Mouse (Mus musculus): Measurements from ENCODE around the gene Fbxl16.

DNA sequence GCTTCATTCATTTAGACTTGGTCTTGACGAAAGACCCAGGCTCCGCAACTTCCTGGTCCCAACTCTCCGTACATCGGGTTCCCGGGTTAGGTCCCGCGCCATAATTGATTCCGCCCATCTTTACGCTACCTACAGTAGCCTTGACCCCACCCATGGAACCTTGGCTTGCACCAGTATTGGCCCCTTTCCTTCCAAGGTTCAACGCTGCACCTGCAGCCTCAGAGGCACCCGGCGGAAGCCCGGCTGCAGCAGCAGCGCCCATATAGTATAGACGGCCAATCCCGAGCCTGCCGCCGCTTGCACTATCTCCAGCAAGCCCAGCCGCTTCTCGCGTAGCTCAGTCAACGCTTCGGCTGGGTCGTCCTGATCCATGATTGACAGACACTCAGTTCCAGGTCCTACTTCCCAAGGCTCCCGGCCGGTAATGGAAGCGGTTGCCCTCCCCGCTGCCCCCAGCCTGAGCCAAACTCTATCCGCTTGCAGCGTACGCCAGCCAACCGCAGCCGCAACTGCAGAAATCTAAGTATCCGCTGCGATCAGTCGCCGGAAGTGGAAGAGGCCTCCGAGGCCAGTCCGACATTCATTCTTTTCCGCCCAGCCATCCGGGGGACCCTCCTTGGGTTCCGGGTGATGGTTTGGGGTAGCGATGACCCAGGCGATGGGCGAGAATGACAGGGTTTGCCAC is 16.9 kb upstream of the Fbxl16 start:
- TF ChIP-seq POLR2A (IDR thresholded peaks at IDR 0.05; ENCODE audit: insufficient read length, low read depth) (peak; percentile 85), MAX (IDR thresholded peaks at IDR 0.05; ENCODE audit: low read depth) (no peak), USF1 (IDR thresholded peaks at IDR 0.05; ENCODE audit: low read depth) (no peak), CEBPB (IDR thresholded peaks at IDR 0.05; ENCODE audit: insufficient read depth, poor library complexity, severe bottlenecking) (no peak), MYOD1 (IDR thresholded peaks at IDR 0.05; ENCODE audit: control insufficient read depth in 1 of 3, insufficient read length in 2 of 3, low read depth in 2 of 3) (no peak), TCF3 (IDR thresholded peaks at IDR 0.05; ENCODE audit: insufficient read length, low read depth) (no peak), MYOG (IDR thresholded peaks at IDR 0.05; ENCODE audit: control insufficient read depth in 1 of 3, insufficient read depth in 1 of 3, insufficient read length in 2 of 3, low read depth in 2 of 3) (peak in 1 of 3 experiments; percentile 16), TCF12 (IDR thresholded peaks at IDR 0.05; ENCODE audit: insufficient read depth, poor library complexity, severe bottlenecking) (no peak), POLR2AphosphoS2 (IDR thresholded peaks at IDR 0.05; ENCODE audit: insufficient read length, low read depth) (peak; percentile 91)

Data from myocyte (in vitro differentiated cells).